Mouse (Mus musculus) brain, embryonic 14.5 days (tissue): ENCODE data around the gene Zmpste24. TPM values are rescaled to one million over a fixed set of nuclear protein-coding genes. Genes with fewer than 3 reads are reported as not detected.
"Not testable (repeated sequence)": the region's sequence is repeated elsewhere in the genome, so short reads cannot be mapped to it uniquely, and the experiment has no call there.

Source experiments
- DNase-seq: peaks from one replicate; pipeline ENCODE4 v3.0.0-alpha.2; 2011; ENCODE audit warnings: low read depth
- CTCF ChIP-seq: fragments of 200-500 bp; IDR thresholded peaks from 2 replicates; pipeline ENCODE4 v1.5.1; 2012; ENCODE audit warnings: inconsistent platforms, mild to moderate bottlenecking, moderate library complexity, borderline replicate concordance; ENCODE audit not compliant: insufficient read depth, insufficient read length; ENCODE audit errors: extremely low read depth
- POLR2A ChIP-seq: fragments of 200-500 bp; IDR thresholded peaks from 2 replicates; pipeline ENCODE4 v1.6.1; 2012; ENCODE audit warnings: mild to moderate bottlenecking, inconsistent platforms, borderline replicate concordance; ENCODE audit not compliant: poor library complexity, insufficient read depth, insufficient read length, severe bottlenecking; ENCODE audit errors: extremely low read depth
- polyA plus RNA-seq: library from polyadenylated mRNA; depleted of rRNA; stranded (reverse); fragments of >200 nt; gene quantifications from 2 replicates; pipeline ENCODE4 v1.2.3, GENCODE M21; 2012; rRNA removed

Zmpste24 gene
- 17.5 and 19.4 TPM in 2 replicates for polyA plus RNA-seq

GRCm38 (mm10) chr4:121097650-121098378 is at the start of gene Zmpste24:
Gene Zmpste24, minus strand, starts transcription at chr4:121098241.
- peak; percentile 98 for DNase-seq
- TF ChIP-seq CTCF (no peak), POLR2A (no peak; the same call in 1 of the 2 replicates)

DNA sequence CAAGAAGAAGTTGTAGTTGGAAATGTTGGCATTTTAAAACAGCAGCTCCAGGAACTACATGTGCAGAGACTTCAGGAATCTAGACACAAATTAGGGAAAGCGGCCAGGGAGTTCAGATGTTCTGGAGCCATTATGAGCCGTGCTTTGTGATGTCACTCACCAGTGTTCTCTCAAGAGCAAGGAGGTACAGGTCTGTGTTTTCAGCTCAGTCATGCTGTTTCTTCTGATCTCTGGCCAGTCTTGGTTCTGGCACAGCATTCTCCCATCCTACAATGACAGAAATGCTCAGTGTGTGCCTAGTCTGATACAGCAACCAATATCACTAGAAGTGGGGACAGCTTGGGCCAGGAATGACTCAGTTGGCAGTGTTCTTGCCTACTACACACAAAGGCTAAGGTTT is 11.1 kb upstream of the Zmpste24 start, which contains the start of gene Tmco2:
TSS of gene Tmco2 (minus strand) at position 101 of the 400 bp plus-strand sequence.
- no peak for DNase-seq

DNA sequence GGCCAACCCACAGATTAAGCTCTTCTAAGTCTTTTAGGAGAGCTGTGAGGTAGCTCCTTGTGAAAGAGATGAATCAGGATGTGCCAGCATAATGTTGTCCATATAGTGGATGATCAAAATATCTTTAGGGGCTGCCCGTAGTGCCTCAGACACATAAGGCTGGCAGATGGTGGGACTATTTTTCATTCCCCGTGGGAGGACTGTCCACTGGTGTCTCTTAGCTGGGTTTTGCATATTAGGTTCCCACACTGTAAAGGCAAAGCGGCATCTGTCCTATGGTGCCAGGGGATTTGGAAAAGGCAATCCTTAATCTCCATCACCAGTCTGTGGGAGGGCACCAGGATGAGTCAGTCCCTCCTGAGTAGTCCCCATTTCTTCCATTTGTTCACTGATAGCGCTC is 5.3 kb upstream of the Zmpste24 start:
- DNase-seq: no peak
- TF ChIP-seq CTCF (no peak), POLR2A (no peak)

More for the DNA sequence above, 11.1 kb upstream of the Zmpste24 start, which contains the start of gene Tmco2:
- TF ChIP-seq CTCF (no peak), POLR2A (no peak)

DNA sequence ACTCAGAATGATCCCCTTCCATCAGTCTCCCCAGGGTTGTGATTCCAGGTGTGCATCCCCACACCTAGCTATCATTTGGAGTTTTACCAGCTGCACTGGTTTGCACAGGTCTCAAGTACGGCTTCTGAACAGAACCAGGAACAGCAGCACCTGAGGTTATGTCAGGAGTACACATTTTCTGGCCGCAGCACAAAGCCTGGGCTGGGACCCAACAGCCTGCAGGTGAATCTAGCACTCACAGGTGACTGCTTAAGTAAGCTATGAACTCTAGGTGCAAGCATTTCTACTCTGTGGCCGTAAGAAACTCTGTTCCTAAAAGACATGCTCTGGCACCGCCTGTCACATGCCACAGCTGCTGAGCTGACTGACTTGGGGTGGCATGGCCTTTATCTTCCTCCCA is 7.8 kb downstream of the Zmpste24 start:
- TF ChIP-seq CTCF (no peak), POLR2A (no peak)
- no peak for DNase-seq

DNA sequence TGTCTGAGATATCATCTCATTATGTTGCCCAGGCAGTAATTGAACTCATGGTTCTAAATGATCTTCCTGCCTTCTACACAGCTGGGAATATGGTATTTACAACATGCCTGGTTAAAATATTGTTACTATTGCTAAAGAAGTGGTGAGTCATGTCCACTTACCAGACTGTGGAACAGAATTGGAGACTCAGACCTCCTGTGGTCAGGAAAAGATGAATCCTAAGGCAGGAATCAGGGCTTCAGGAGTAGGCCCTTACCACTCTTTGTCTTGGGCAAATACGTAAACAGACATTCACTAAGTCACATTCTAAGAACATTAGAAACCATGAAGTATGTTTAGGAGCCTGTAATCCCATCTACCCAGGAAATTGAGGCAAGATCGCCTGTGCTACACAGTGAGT is 9.3 kb downstream of the Zmpste24 start:
- TF ChIP-seq CTCF (no peak), POLR2A (no peak)
- DNase-seq: no peak

- no peak for TF ChIP-seq POLR2A
- TF ChIP-seq CTCF: no peak
- no peak for DNase-seq
These were observed 13.5 kb downstream of the Zmpste24 start for GRCm38 (mm10) chr4:121084506-121084905.

DNA sequence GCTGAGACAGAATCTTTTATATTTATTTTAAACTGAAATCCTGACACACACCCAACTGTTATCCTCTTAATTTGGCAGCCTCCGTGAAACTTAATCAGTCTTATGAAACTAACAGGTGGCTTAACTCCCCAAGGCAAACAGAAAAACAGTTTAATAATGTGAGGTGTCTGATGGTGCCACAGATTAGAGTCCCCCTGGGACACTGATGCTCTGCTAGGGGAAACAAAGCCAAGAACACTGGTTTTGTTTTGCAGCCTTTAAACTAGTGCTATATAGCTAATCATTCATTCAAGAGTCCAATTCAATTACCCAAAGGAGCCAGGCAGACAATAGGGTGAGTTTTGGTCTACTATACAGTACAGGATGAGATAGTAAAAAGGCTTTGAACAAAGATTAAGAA is 17.6 kb downstream of the Zmpste24 start:
- peak; percentile 2 for DNase-seq
- TF ChIP-seq CTCF (no peak), POLR2A (no peak)

DNA sequence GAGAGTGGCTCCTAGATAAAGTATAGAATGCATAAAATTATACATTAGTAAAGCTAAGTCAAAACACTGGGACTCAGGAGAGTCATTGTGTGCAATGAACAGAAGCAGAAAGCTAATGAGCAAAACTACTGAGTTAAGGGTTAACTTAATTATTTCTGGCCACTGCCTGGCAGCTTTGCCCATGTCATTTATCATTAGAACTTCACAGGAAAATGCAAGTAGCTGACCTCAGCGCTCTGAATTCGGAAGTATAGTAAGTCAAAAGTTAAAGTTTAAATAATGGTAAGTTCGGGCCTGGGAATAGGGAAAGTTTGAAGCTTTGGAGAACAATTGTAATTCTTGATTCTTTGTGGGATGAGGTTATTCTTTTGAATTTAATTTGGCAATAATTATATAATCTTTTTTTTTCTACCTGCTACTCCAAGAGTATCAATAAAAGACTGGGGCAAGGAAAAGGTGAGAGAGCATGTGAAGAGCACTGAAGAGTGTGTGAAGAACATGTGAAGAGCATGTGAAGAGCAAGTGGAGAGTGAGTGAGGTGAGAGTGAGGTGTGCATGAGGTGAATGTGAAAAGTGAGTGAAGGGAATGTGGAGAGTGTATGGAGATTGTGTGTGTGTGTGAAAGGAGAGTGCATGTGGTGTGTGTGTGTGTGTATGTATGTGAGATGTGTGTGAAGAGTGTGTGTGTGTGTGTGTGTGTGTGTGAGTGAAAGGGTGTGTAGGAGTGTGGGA is 20.0 kb downstream of the Zmpste24 start:
- no peak for TF ChIP-seq CTCF
- TF ChIP-seq POLR2A: no peak
- no peak for DNase-seq

GRCm38 (mm10) chr4:121074250-121074649 is 23.8 kb downstream of the Zmpste24 start:
- no peak for DNase-seq
- no peak for TF ChIP-seq POLR2A
- TF ChIP-seq CTCF: no peak

DNA sequence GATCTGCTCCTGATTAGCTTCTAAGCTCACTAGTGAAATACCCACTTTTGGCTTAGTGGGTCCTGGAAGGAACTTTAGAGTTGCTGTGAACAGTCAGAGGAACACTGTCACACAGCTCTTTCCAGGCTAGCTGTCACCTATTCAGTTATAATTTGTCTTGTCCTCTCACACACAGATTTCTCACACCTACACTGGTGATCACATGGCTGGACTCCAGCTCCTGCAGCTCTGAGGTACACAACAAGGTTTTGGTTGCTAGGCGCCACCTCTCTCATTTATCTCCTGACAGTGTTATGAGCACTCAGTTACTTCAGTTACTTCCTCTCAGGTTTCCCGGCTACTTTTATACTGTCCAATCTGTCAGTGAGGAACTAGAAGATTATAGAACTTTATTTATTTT is 32.7 kb downstream of the Zmpste24 start:
- TF ChIP-seq POLR2A (no peak), CTCF (no peak)
- no peak for DNase-seq

DNA sequence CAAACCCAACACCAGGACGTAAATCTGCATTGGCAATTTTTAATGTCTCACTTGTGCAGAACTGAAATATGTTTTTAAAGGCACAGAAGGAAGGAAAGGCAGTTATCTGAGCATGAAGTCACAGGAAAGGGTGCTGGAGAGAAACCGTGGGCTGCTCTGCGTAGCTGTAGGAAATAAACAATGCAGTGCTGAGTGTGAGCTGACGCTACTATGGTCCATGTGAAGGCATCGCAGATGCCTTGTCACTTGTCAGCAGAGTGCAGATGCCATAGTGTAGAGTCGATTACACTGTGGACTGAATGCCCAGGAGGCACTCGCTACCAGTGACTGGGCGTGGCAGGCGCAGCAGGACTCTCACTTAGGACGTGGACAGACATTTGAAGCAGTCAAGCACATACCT is 38.8 kb downstream of the Zmpste24 start:
- not testable (repeated sequence) for DNase-seq

DNA sequence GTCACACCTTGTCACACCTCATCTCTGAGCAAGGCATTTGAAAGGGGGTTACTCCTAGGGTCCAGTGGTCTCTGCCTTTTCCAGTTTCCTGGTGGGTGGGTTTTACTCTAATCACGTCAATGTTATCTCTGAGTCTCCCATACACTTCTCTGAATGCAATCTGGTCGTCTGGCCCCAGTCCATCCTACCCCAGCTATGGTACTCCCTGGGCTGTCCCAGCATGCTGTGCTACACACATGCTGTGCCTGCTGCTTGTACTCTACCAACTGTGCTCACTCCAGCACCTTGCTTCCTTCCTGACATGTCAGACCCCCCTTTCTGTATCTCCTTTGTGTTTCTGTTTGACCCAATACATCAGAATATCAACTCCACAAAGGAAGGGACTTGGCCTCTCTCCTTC is 41.0 kb downstream of the Zmpste24 start:
- no peak for TF ChIP-seq CTCF
- TF ChIP-seq POLR2A: no peak
- DNase-seq: peak; percentile 49

DNA sequence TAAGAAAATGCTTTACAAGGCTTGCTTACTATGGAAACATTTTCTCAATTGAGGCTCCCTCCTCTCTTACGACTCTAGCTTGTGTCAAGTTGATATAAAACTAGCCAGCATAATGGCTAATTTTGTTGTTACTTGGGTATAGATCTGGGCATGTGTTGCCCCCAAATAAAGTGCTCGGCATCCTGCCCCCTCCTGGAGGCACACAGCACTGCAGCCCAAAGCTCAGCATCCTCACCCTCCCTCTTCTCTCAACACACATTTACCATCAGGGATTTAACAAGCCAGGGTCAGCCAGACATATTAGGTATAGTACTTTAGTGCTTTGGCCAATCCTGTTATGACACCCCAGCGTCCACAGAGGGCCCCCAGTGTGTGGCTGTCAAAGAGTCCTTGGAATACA is 41.7 kb downstream of the Zmpste24 start:
- DNase-seq: no peak
- TF ChIP-seq POLR2A (no peak), CTCF (peak; percentile 56)
